Mouse (Mus musculus) testis, adult 2 months (tissue): ENCODE data around the gene Ppp1r18.

Experiments used
- CTCF ChIP-seq: fragments of 200-500 bp; IDR thresholded peaks from 2 replicates; pipeline ENCODE4 v1.5.1; 2012; ENCODE audit warnings: low read depth, mild to moderate bottlenecking, inconsistent platforms, low read length, moderate library complexity; ENCODE audit not compliant: control insufficient read depth, insufficient read depth, insufficient replicate concordance
- POLR2A ChIP-seq: fragments of 200-500 bp; IDR thresholded peaks from 2 replicates; pipeline ENCODE4 v1.6.1; 2012; ENCODE audit warnings: low read depth, mild to moderate bottlenecking, inconsistent platforms, low read length, moderate library complexity; ENCODE audit not compliant: control insufficient read depth

GRCm38 (mm10) chr17:35900636-35901035, 35.2 kb downstream of the Ppp1r18 start:
- TF ChIP-seq CTCF, result no peak
- TF ChIP-seq POLR2A, result no peak
